Mouse (Mus musculus) heart, embryonic 12.5 days (tissue): ENCODE measurements around the gene Akr1b10. TPM values are rescaled to one million over a fixed set of nuclear protein-coding genes. Genes with fewer than 3 reads are reported as not detected.
"Not testable (repeated sequence)": the region's sequence is repeated elsewhere in the genome, so short reads cannot be mapped to it uniquely, and the experiment has no call there.

Experiments used
- ATAC-seq: fragments of 200-750 bp; cut with Nextera tagmentation; 2 replicates; pipeline ENCODE4 v1.8.0; 2017; ENCODE audit warnings: moderate TSS enrichment, moderate library complexity; ENCODE audit not compliant: insufficient number of reproducible peaks, low FRiP score
- H3K27ac ChIP-seq: fragments of 300-500 bp; sonication (generic); 2 replicates; pipeline ENCODE4 v1.5.1; 2016; ENCODE audit warnings: mild to moderate bottlenecking, moderate library complexity; ENCODE audit not compliant: poor library complexity, severe bottlenecking
- H3K27me3 ChIP-seq: fragments of 300-500 bp; sonication (generic); replicated peaks from 2 replicates; pipeline ENCODE4 v1.6.1; 2016; ENCODE audit warnings: mild to moderate bottlenecking, moderate library complexity
- H3K36me3 ChIP-seq: fragments of 300-500 bp; sonication (generic); 2 replicates; pipeline ENCODE4 v1.6.1; 2016; ENCODE audit warnings: mild to moderate bottlenecking, moderate library complexity
- H3K4me1 ChIP-seq: fragments of 300-500 bp; sonication (generic); replicated peaks from 2 replicates; pipeline ENCODE4 v1.6.1; 2016; ENCODE audit warnings: mild to moderate bottlenecking
- H3K4me2 ChIP-seq: fragments of 300-500 bp; sonication (generic); 2 replicates; pipeline ENCODE4 v1.6.1; 2016; ENCODE audit warnings: mild to moderate bottlenecking, moderate library complexity
- H3K4me3 ChIP-seq: fragments of 300-500 bp; sonication (generic); 2 replicates; pipeline ENCODE4 v1.5.1; 2016; ENCODE audit warnings: mild to moderate bottlenecking
- H3K9ac ChIP-seq: fragments of 300-500 bp; sonication (generic); 2 replicates; pipeline ENCODE4 v1.6.1; 2016; ENCODE audit warnings: mild to moderate bottlenecking, moderate library complexity
- H3K9me3 ChIP-seq: fragments of 300-500 bp; sonication (generic); replicated peaks from 2 replicates; pipeline ENCODE4 v1.6.1; 2016; ENCODE audit warnings: mild to moderate bottlenecking, moderate library complexity
- WGBS: fragments of 180-500 bp; shearing (Covaris S2); methylation state at CpG from one replicate; pipeline ENCODE4 v1.1.7; 2016; 5-methylcytosine and 5-hydroxymethylcytosine counted together
- polyA plus RNA-seq: library from polyadenylated mRNA; unstranded; fragments of >200 nt; fragmentation: Nextera tagmentation; extraction: Ambion mirVana; gene quantifications from 2 replicates; pipeline ENCODE4 v1.2.1, GENCODE M21; 2016

The Akr1b10 gene
- polyA plus RNA-seq, 1 experiment from 2014 or later: 54.9 TPM

DNA sequence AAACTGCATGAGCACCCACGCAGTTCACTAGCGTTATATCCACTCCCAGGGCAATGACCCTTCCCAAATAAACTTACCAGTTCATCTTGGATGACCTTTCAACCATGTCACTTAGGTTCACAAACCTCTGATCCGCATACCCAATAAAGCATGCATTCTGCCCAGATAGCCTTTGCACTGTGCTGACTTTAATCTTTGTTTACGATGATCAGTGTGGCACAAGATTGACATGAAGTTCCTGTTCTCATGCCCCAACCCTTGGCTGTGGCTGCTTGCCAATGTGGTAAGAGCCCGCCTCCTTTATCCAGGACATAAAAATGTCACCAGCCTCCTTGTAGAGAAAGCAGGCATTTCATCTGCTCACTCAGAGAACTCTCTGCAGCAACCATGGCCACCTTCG lies 28.0 kb downstream of the Akr1b10 start, which contains the start of gene Akr1b7:
Gene Akr1b7, plus strand, starts transcription at position 312 of the 400 bp plus-strand sequence.
- Histone ChIP-seq H3K9ac (no peak within 1 kb of the TSS), H3K4me3 (no peak within 1 kb of the TSS), H3K9me3 (0 out of 2 replicates have a peak, but pooled peaks cover 2% of the 10 kb centered on the region), H3K4me2 (no peak within 1 kb of the TSS), H3K27me3 (no peaks in the 10 kb centered on the region), H3K27ac (no peak within 1 kb of the TSS), H3K4me1 (no peaks in the 10 kb centered on the region), H3K36me3 (no peaks in the 10 kb centered on the region)
- no peak for ATAC-seq
- WGBS: 68% methylated on average over 6 of the region's 6 CpGs

DNA sequence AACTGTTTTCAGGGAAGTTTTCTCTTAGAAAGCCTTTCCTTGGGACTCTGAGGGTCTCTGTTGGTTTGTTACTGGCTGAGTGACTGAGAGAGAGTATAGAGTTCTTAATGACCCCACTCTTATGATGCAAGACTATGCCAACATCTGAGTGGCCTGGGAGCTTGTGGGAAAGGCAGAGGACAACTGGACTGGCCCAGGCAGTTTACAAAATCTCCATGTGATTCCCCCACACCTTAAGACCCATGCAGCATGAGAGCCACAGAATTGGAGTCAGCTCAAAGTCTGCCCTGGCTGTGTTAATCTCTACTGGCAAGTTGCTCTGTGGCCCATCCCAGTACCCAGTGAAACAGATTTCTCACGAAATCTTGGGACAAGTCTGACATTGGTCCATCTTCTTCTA lies 28.7 kb downstream of the Akr1b10 start:
- H3K9me3 ChIP-seq: 0 out of 2 replicates have a peak, but pooled peaks cover 2% of the 10 kb centered on the region
- no peak overlapping the region for H3K27ac ChIP-seq
- H3K9ac ChIP-seq: no peak overlapping the region
- no peak overlapping the region for H3K4me2 ChIP-seq
- no peak for ATAC-seq
- no peak overlapping the region for H3K4me3 ChIP-seq
- no peaks in the 10 kb centered on the region for H3K4me1 ChIP-seq
- H3K27me3 ChIP-seq: no peaks in the 10 kb centered on the region
- no peaks in the 10 kb centered on the region for H3K36me3 ChIP-seq
- WGBS: 56% methylated on average over 1 of the region's 1 CpGs

DNA sequence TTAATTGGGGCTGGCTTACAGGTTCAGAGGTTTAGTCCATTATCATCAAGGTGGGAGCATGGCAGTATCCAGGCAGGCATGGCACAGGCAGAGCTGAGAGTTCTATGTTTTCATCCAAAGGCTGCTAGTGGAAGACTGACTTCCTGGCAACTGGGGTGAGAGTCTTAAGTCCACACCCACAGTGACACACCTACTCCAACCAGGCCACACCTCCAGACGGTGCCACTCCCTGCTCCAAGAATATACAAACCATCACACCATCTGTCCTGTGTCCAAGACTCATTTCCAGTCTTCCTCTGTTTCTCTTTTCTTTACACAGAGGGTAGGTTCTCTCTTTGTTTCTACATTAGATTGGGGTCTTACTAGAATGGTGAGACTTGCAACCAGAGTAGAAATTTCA lies 29.4 kb downstream of the Akr1b10 start:
- H3K9ac ChIP-seq, H3K27me3 ChIP-seq, H3K36me3 ChIP-seq, H3K9me3 ChIP-seq, H3K4me3 ChIP-seq, H3K4me1 ChIP-seq, H3K4me2 ChIP-seq, H3K27ac ChIP-seq, ATAC-seq: not testable (repeated sequence)
- WGBS: 67% methylated on average over 1 of the region's 1 CpGs

DNA sequence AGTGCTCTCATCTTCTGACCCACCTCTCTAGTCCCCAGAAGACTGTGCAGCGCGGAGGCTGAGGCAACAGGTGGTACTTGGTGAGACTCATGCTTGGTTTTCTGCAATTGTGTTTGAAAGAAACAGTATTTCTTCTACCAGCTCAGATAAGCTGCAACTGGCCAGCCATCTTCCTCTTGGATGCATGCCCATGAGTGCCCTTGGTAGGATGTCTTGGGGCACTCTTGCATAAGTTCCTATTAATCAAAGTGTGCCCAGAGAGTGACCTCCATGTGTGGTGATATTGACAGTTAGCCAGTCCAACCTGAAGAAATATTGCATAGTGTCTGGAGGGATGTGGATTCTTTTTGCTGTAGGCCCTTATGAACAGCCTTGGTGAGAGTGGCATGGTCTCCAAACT lies 32.5 kb downstream of the Akr1b10 start:
- ATAC-seq: no peak
- Histone ChIP-seq H3K4me1 (no peaks in the 10 kb centered on the region), H3K27ac (no peak overlapping the region), H3K4me2 (no peak overlapping the region), H3K9me3 (no peaks in the 10 kb centered on the region), H3K4me3 (no peak overlapping the region), H3K36me3 (no peaks in the 10 kb centered on the region), H3K9ac (no peak overlapping the region), H3K27me3 (no peaks in the 10 kb centered on the region)
- WGBS: 97% methylated on average over 2 of the region's 2 CpGs

DNA sequence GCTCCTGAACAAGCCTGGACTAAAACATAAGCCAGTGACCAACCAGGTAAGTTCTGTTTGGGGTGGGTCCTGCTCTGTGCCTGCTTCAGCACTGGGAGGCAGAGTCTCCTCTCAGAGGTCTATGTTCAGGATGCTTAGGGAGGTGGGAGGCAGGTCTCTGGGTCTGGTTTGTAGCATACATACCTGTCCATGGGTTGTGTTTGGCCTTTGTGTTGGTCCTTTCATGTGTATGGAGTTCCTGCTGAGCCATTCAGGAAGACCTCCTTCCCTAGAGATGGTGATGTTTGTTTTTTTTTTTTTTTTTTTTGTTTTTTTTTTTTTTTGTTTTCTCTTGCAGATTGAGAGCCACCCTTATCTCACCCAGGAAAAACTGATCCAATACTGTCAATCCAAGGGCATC lies 35.1 kb downstream of the Akr1b10 start:
- Histone ChIP-seq H3K4me1 (no peaks in the 10 kb centered on the region), H3K4me3 (no peak overlapping the region)

DNA sequence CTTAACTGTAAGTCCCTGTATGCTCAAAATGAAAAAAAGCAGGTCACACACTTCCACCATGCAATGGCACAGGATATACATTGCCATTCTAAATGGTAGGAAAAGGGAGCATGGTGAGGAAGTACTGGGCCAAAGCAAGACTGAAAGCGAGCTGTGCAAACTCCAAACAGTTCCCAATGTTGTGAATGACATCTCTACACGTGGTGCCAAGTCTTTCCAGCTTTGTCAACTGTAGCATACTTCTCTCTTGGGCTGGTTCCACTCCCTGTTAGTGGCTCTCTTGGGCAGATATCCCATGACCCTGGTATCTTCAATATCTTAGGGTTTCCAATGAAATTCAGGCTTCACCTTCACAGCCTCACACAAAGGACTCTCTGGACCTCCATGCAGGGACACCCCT lies 55.0 kb downstream of the Akr1b10 start:
- no peaks in the 10 kb centered on the region for H3K9me3 ChIP-seq
- 50% methylated on average over 2 of the region's 2 CpGs for WGBS
- H3K36me3 ChIP-seq: no peaks in the 10 kb centered on the region
- no peak overlapping the region for H3K27ac ChIP-seq
- no peak for ATAC-seq
- 0 out of 2 replicates have a peak, but pooled peaks cover 4% of the 10 kb centered on the region for H3K4me1 ChIP-seq
- H3K27me3 ChIP-seq: no peaks in the 10 kb centered on the region
- H3K4me2 ChIP-seq: no peak overlapping the region
- H3K9ac ChIP-seq: no peak overlapping the region
- no peak overlapping the region for H3K4me3 ChIP-seq

More for the DNA sequence above, 35.1 kb downstream of the Akr1b10 start:
- Histone ChIP-seq H3K9me3 (no peaks in the 10 kb centered on the region), H3K27ac (no peak overlapping the region), H3K4me2 (no peak overlapping the region), H3K9ac (no peak overlapping the region), H3K27me3 (no peaks in the 10 kb centered on the region), H3K36me3 (no peaks in the 10 kb centered on the region)
- no peak for ATAC-seq

DNA sequence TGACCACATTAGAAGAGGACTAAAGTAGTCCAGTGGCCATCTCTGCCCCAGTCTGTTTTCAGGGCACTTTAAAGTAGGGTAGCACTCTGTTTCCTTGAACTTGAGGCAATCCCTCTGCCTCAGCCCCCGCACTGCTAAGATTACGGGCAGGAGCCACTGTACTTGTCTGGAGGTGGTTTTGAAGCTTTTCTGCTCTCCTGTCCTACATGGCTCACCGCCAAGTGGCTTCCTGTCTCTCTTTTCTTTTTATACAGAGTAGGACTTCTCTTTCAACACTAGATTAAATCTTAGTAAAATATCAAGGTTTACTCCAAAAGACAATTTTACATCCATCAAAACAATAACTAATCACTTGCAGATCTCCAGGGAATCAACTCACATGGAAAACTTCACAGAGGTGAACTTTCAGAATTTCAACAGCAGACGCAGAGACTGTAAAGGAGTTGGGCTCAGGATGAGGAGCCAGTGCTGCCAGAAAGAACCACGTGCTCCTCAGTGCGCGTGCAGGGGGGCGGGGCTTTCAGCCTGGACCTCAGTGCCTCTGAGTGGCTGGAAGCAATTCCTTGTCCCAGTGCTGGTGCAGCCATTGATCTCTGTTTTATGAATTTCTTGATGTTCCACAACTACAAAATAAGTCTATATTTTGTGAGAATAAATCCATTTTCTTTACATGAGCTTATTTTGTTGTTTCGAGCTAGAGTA lies 57.7 kb downstream of the Akr1b10 start:
- WGBS: 52% methylated on average over 9 of the region's 9 CpGs
- no peak overlapping the region for H3K4me2 ChIP-seq
- H3K36me3 ChIP-seq: no peaks in the 10 kb centered on the region
- H3K9ac ChIP-seq: no peak overlapping the region
- H3K27me3 ChIP-seq: no peaks in the 10 kb centered on the region
- H3K27ac ChIP-seq: no peak overlapping the region
- H3K4me1 ChIP-seq: 0 out of 2 replicates have a peak, but pooled peaks cover 4% of the 10 kb centered on the region
- H3K9me3 ChIP-seq: peaks cover 4% of the 10 kb centered on the region; the same call in 1 of the 2 replicates
- ATAC-seq: no peak
- no peak overlapping the region for H3K4me3 ChIP-seq

DNA sequence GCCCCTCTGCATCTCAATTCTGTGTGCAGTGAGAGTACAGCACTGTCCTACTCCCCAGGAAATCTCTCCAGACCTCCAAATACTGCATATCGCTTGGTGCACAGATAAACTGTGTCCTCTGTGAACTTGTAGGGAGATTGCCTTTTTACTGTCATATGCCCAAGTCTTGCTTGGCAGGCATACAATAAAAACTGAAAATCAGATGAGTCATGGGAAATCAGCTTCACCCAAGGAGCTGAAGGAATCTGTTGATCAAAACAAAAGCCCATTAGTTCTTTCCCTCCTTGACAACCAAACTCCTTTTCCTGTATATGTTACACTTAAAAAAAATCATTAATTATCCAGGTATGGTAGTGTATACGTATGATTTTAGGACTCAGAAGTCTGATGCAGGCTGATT lies 59.8 kb downstream of the Akr1b10 start:
- Histone ChIP-seq H3K27me3 (no peaks in the 10 kb centered on the region), H3K4me1 (0 out of 2 replicates have a peak, but pooled peaks cover 4% of the 10 kb centered on the region), H3K9ac (no peak overlapping the region), H3K4me2 (no peak overlapping the region), H3K9me3 (peaks cover 4% of the 10 kb centered on the region; the same call in 1 of the 2 replicates), H3K27ac (no peak overlapping the region), H3K36me3 (no peaks in the 10 kb centered on the region), H3K4me3 (no peak overlapping the region)
- WGBS: 60% methylated on average over 2 of the region's 2 CpGs
- no peak for ATAC-seq

Other genes starting within 250 kb of the Akr1b10 start
- gene Slc35b4, start 207.1 kb upstream of the Akr1b10 start, polyA plus RNA-seq: 42.8 and 49.3 TPM in 2 replicates
- 176 and 177 TPM in 2 replicates for gene Akr1b3, start 66.7 kb upstream of the Akr1b10 start, polyA plus RNA-seq
- gene Akr1b8, start 30.1 kb upstream of the Akr1b10 start, polyA plus RNA-seq: 15.3 and 16.0 TPM in 2 replicates
- gene Akr1b7, start 28.1 kb downstream of the Akr1b10 start, polyA plus RNA-seq: 0.13 and 0.14 TPM in 2 replicates
- gene Bpgm, start 92.0 kb downstream of the Akr1b10 start, polyA plus RNA-seq: 78.0 and 85.2 TPM in 2 replicates
- gene Cald1, start 214.3 kb downstream of the Akr1b10 start, polyA plus RNA-seq: 161 and 164 TPM in 2 replicates